ENCODE assay signal across 12 mouse cellular contexts in genomic region chr2:131128636-131129157, GRCm38 (mm10). TPM values are rescaled to one million over a fixed set of nuclear protein-coding genes. Genes with fewer than 3 reads are reported as not detected.
A peak's percentile ranks its signal among the peaks of the same experiment; 100 is the strongest.
DNase-seq lines count a peak whose midpoint lies in the region; ATAC-seq lines count a peak whose summit lies in the region.
"Had no signal": no experiment of that assay in that cellular context is flagged by ENCODE, and none has a peak within 500 bp of the region (broad histone marks: within the 10 kb centered on the region; RNA-seq: fewer than 3 reads in every experiment).

No protein-coding gene starts in this region.

- peak overlapping the region; percentile 94 for H3K4me2 ChIP-seq in liver, embryonic 11.5 days
- H3K4me2 ChIP-seq in embryonic facial prominence, embryonic 14.5 days (ENCODE audit: low read depth, low read length) = peak overlapping the region; percentile 80
- H3K4me2 ChIP-seq in liver, embryonic 12.5 days = peak overlapping the region; percentile 91

- peak overlapping the region; percentile 20; the same call in 1 of the 2 replicates for H3K27ac ChIP-seq in liver, embryonic 11.5 days (ENCODE audit: low read depth, low read length)
- H3K27ac ChIP-seq in embryonic facial prominence, embryonic 14.5 days (replicated peaks; ENCODE audit: low read depth, low read length) = no peak overlapping the region
- no peak overlapping the region for H3K27ac ChIP-seq in hindbrain, embryonic 10.5 days
- peak overlapping the region; percentile 87; the same call in 1 of the 2 replicates for H3K27ac ChIP-seq in liver, embryonic 12.5 days

- H3K36me3 ChIP-seq in liver, embryonic 11.5 days (ENCODE audit: control insufficient read depth, insufficient read depth, low read length) = no peaks in the 10 kb centered on the region
- H3K36me3 ChIP-seq in embryonic facial prominence, embryonic 14.5 days (ENCODE audit: control insufficient read depth, insufficient read depth, low read length) = peaks cover 4% of the 10 kb centered on the region; the same call in 1 of the 2 replicates
- no peaks in the 10 kb centered on the region for H3K36me3 ChIP-seq in hindbrain, embryonic 10.5 days
- H3K36me3 ChIP-seq in liver, embryonic 12.5 days = peaks cover 6% of the 10 kb centered on the region

- H3K4me3 ChIP-seq in liver, embryonic 11.5 days (ENCODE audit: low read depth, low read length) = peak overlapping the region; percentile 72
- H3K4me3 ChIP-seq in embryonic facial prominence, embryonic 14.5 days (ENCODE audit: low read depth, low read length) = peak overlapping the region; percentile 74; the same call in 1 of the 2 replicates
- peak overlapping the region; percentile 59 for H3K4me3 ChIP-seq in hindbrain, embryonic 10.5 days
- H3K4me3 ChIP-seq in liver, embryonic 12.5 days = peak overlapping the region; percentile 66

- DNase-seq in liver, embryonic 11.5 days (ENCODE audit: low spot score) = no peak
- DNase-seq in liver (no peak), adipocyte (ENCODE audit: low spot score) (no peak)
- DNase-seq in embryonic facial prominence, embryonic 14.5 days (ENCODE audit: low spot score) = no peak
- no peak for DNase-seq in hindbrain, embryonic 10.5 days (ENCODE audit: low spot score)
- DNase-seq in cerebellum, postnatal 25 days = no peak
- DNase-seq: embryo, embryonic 11 days had no signal

- H3K9ac ChIP-seq in liver, embryonic 11.5 days (ENCODE audit: low read depth, low read length) = peak overlapping the region; percentile 34; the same call in 1 of the 2 replicates
- H3K9ac ChIP-seq in embryonic facial prominence, embryonic 14.5 days (ENCODE audit: low read depth, low read length) = no peak overlapping the region
- H3K9ac ChIP-seq in liver, embryonic 12.5 days = peak overlapping the region; percentile 80

- H3K27me3 ChIP-seq in liver, embryonic 11.5 days (replicated peaks; ENCODE audit: control insufficient read depth, insufficient read depth, low read length) = no peaks in the 10 kb centered on the region
- no peaks in the 10 kb centered on the region for H3K27me3 ChIP-seq in embryonic facial prominence, embryonic 14.5 days (replicated peaks; ENCODE audit: control insufficient read depth, insufficient read depth, low read length)
- peaks cover 20% of the 10 kb centered on the region for H3K27me3 ChIP-seq in hindbrain, embryonic 10.5 days (ENCODE audit: insufficient read depth, poor library complexity, severe bottlenecking)
- H3K27me3 ChIP-seq in liver, embryonic 12.5 days (replicated peaks) = peaks cover 11% of the 10 kb centered on the region

- WGBS in liver, embryonic 11.5 days = 69% methylated on average over 3 of the region's 3 CpGs
- WGBS in embryonic facial prominence, embryonic 14.5 days = 84% methylated on average over 3 of the region's 3 CpGs
- WGBS in hindbrain, embryonic 10.5 days = 86% methylated on average over 3 of the region's 3 CpGs
- WGBS in liver, embryonic 12.5 days (ENCODE audit: insufficient replicate concordance) = 71% methylated on average over 3 of the region's 3 CpGs

- peaks cover 54% of the 10 kb centered on the region for H3K4me1 ChIP-seq in liver, embryonic 11.5 days (replicated peaks; ENCODE audit: control insufficient read depth, insufficient read depth, low read length)
- peaks cover 25% of the 10 kb centered on the region for H3K4me1 ChIP-seq in embryonic facial prominence, embryonic 14.5 days (ENCODE audit: control insufficient read depth, insufficient read depth, low read length)
- H3K4me1 ChIP-seq in hindbrain, embryonic 10.5 days (replicated peaks) = peaks cover 32% of the 10 kb centered on the region
- H3K4me1 ChIP-seq in liver, embryonic 12.5 days = peaks cover 80% of the 10 kb centered on the region

- H3K9me3 ChIP-seq in liver, embryonic 11.5 days (ENCODE audit: control insufficient read depth, low read length) = no peaks in the 10 kb centered on the region
- H3K9me3 ChIP-seq in embryonic facial prominence, embryonic 14.5 days (ENCODE audit: control insufficient read depth, low read length) = no peaks in the 10 kb centered on the region
- no peaks in the 10 kb centered on the region for H3K9me3 ChIP-seq in hindbrain, embryonic 10.5 days
- H3K9me3 ChIP-seq in liver, embryonic 12.5 days (replicated peaks) = no peaks in the 10 kb centered on the region

- no peak for ATAC-seq in liver, embryonic 11.5 days (replicated peaks; ENCODE audit: low FRiP score)
- no peak for ATAC-seq in embryonic facial prominence, embryonic 14.5 days (ENCODE audit: low read depth)
- ATAC-seq in liver, embryonic 12.5 days = no peak
- no peak for ATAC-seq in monocyte, adult 5-6 weeks (replicated peaks; ENCODE audit: insufficient number of reproducible peaks, low FRiP score, low TSS enrichment, poor library complexity, severe bottlenecking)

RNA-seq across cellular contexts. Expression of gene Hspa12b, which starts 1.6 kb away (rescaled TPM):
- 5.5 TPM in 2 replicates for polyA plus RNA-seq in liver, embryonic 11.5 days (2014; fragmentation: Nextera tagmentation; extraction: Ambion mirVana)
- polyA plus RNA-seq in embryonic facial prominence, embryonic 14.5 days (2014; fragmentation: Nextera tagmentation; extraction: Ambion mirVana) = 9.2 and 10.9 TPM in 2 replicates
- 6.4 and 7.6 TPM in 2 replicates for polyA plus RNA-seq in hindbrain, embryonic 10.5 days (2016; fragmentation: Nextera tagmentation; extraction: Ambion mirVana)
- 4.2 TPM in 2 replicates for polyA plus RNA-seq in liver, embryonic 12.5 days (2016; fragmentation: Nextera tagmentation; extraction: Ambion mirVana)
- not detected in 3 replicates for total RNA-seq in monocyte, adult 5-6 weeks (2017)

RNA-seq across cellular contexts. Expression of gene Gm11037, which starts 4.6 kb away (rescaled TPM):
- polyA plus RNA-seq in liver, embryonic 11.5 days (2014; fragmentation: Nextera tagmentation; extraction: Ambion mirVana) = not detected in 2 replicates
- polyA plus RNA-seq in embryonic facial prominence, embryonic 14.5 days (2014; fragmentation: Nextera tagmentation; extraction: Ambion mirVana) = not detected in 2 replicates
- polyA plus RNA-seq in hindbrain, embryonic 10.5 days (2016; fragmentation: Nextera tagmentation; extraction: Ambion mirVana) = not detected in 2 replicates
- not detected in 2 replicates for polyA plus RNA-seq in liver, embryonic 12.5 days (2016; fragmentation: Nextera tagmentation; extraction: Ambion mirVana)
- not detected in 3 replicates for total RNA-seq in monocyte, adult 5-6 weeks (2017)
- total RNA-seq: gastrocnemius, postnatal 4 days; left cerebral cortex, adult 18-20 months had no signal
- polyA plus RNA-seq: neural tube, embryonic 14.5 days had no signal

RNA-seq across cellular contexts. Expression of gene 1700037H04Rik, which starts 31.2 kb away (rescaled TPM):
- polyA plus RNA-seq in liver, embryonic 11.5 days (2014; fragmentation: Nextera tagmentation; extraction: Ambion mirVana) = 130 TPM in 2 replicates
- 64.6 and 69.4 TPM in 2 replicates for polyA plus RNA-seq in embryonic facial prominence, embryonic 14.5 days (2014; fragmentation: Nextera tagmentation; extraction: Ambion mirVana)
- 138 and 142 TPM in 2 replicates for polyA plus RNA-seq in hindbrain, embryonic 10.5 days (2016; fragmentation: Nextera tagmentation; extraction: Ambion mirVana)
- 131 and 141 TPM in 2 replicates for polyA plus RNA-seq in liver, embryonic 12.5 days (2016; fragmentation: Nextera tagmentation; extraction: Ambion mirVana)
- total RNA-seq in monocyte, adult 5-6 weeks (2017) = 4.0 to 11.8 TPM (median 5.2 TPM) in 3 replicates

RNA-seq across cellular contexts. Expression of gene Siglec1, which starts 42.1 kb away (rescaled TPM):
- 0.73 and 0.78 TPM in 2 replicates for polyA plus RNA-seq in liver, embryonic 11.5 days (2014; fragmentation: Nextera tagmentation; extraction: Ambion mirVana)
- polyA plus RNA-seq in embryonic facial prominence, embryonic 14.5 days (2014; fragmentation: Nextera tagmentation; extraction: Ambion mirVana) = 0.58 and 0.70 TPM in 2 replicates
- polyA plus RNA-seq in hindbrain, embryonic 10.5 days (2016; fragmentation: Nextera tagmentation; extraction: Ambion mirVana) = 0.10 and 0.16 TPM in 2 replicates
- polyA plus RNA-seq in liver, embryonic 12.5 days (2016; fragmentation: Nextera tagmentation; extraction: Ambion mirVana) = 0.36 and 0.42 TPM in 2 replicates
- total RNA-seq in monocyte, adult 5-6 weeks (2017) = 0.68 to 0.75 TPM in 2 of 3 replicates, not detected in the other

RNA-seq across cellular contexts. Expression of gene Cenpb, which starts 51.2 kb away (rescaled TPM):
- 3.8 and 4.9 TPM in 2 replicates for polyA plus RNA-seq in liver, embryonic 11.5 days (2014; fragmentation: Nextera tagmentation; extraction: Ambion mirVana)
- polyA plus RNA-seq in embryonic facial prominence, embryonic 14.5 days (2014; fragmentation: Nextera tagmentation; extraction: Ambion mirVana) = 10.4 and 10.6 TPM in 2 replicates
- polyA plus RNA-seq in hindbrain, embryonic 10.5 days (2016; fragmentation: Nextera tagmentation; extraction: Ambion mirVana) = 9.7 and 12.8 TPM in 2 replicates
- polyA plus RNA-seq in liver, embryonic 12.5 days (2016; fragmentation: Nextera tagmentation; extraction: Ambion mirVana) = 5.9 and 6.5 TPM in 2 replicates
- total RNA-seq in monocyte, adult 5-6 weeks (2017) = 12.5 to 17.0 TPM (median 14.0 TPM) in 3 replicates

Comparison
In these comparisons a context has a peak if more than half of its experiments do, and no peak if none do; other contexts are left out.
1. H3K27ac ChIP-seq: peak in liver, embryonic 11.5 days (single experiment) and liver, embryonic 12.5 days (single experiment); none in embryonic facial prominence, embryonic 14.5 days (single experiment) and hindbrain, embryonic 10.5 days (single experiment).
2. Peak in every context shown above with its lines, with median percentiles within 50 percentile points of each other: H3K4me2 ChIP-seq and H3K4me3 ChIP-seq.